Mouse (Mus musculus): ENCODE data around the gene Picalm. TPM values are rescaled to one million over a fixed set of nuclear protein-coding genes. Genes with fewer than 3 reads are reported as not detected.

The Picalm gene
- polyA plus RNA-seq, 1 experiment, result 40.1 TPM

GRCm38 (mm10) chr7:90173778-90174177 lies 43.8 kb downstream of the Picalm start:
- H3ac ChIP-seq (ENCODE audit: control insufficient read depth, insufficient read length), result no peak overlapping the region
- H3K36me3 ChIP-seq (ENCODE audit: control insufficient read depth, insufficient read depth), result peaks cover 63% of the 10 kb centered on the region
- H3K79me2 ChIP-seq (ENCODE audit: control insufficient read depth, insufficient read depth), result no peaks in the 10 kb centered on the region
- no peak overlapping the region for H3K4me3 ChIP-seq
- no peak overlapping the region for H3K4me2 ChIP-seq (ENCODE audit: low read depth)
- H3K27me3 ChIP-seq (ENCODE audit: control insufficient read depth, insufficient read depth, insufficient read length), result no peaks in the 10 kb centered on the region
- TF ChIP-seq TCF3 (IDR thresholded peaks at IDR 0.05; ENCODE audit: insufficient read length, low read depth) (no peak), POLR2AphosphoS2 (IDR thresholded peaks at IDR 0.05; ENCODE audit: insufficient read length, low read depth) (no peak)

- no peaks in the 10 kb centered on the region for H3K79me2 ChIP-seq (ENCODE audit: control insufficient read depth, insufficient read depth)
- H3K4me2 ChIP-seq (ENCODE audit: low read depth), result no peak overlapping the region
- H3ac ChIP-seq (ENCODE audit: control insufficient read depth, insufficient read length), result no peak overlapping the region
- no peak overlapping the region for H3K4me3 ChIP-seq
- H3K36me3 ChIP-seq (ENCODE audit: control insufficient read depth, insufficient read depth), result peaks cover 68% of the 10 kb centered on the region
- H3K27me3 ChIP-seq (ENCODE audit: control insufficient read depth, insufficient read depth, insufficient read length), result no peaks in the 10 kb centered on the region
- no peak for TF ChIP-seq MYOG (IDR thresholded peaks at IDR 0.05; ENCODE audit: control insufficient read depth in 1 of 3, insufficient read depth in 1 of 3, insufficient read length in 2 of 3, low read depth in 2 of 3)
- TF ChIP-seq POLR2AphosphoS2 (IDR thresholded peaks at IDR 0.05; ENCODE audit: insufficient read length, low read depth), result no peak
- no peak for TF ChIP-seq TCF12 (IDR thresholded peaks at IDR 0.05; ENCODE audit: insufficient read depth, poor library complexity, severe bottlenecking)
- TF ChIP-seq TCF3 (IDR thresholded peaks at IDR 0.05; ENCODE audit: insufficient read length, low read depth), result no peak
Measured at GRCm38 (mm10) chr7:90175576-90175975, 45.6 kb downstream of the Picalm start.

- Histone ChIP-seq H3K36me3 (ENCODE audit: control insufficient read depth, insufficient read depth) (peaks cover 63% of the 10 kb centered on the region), H3K4me3 (no peak overlapping the region), H3K27me3 (ENCODE audit: control insufficient read depth, insufficient read depth, insufficient read length) (no peaks in the 10 kb centered on the region), H3K4me2 (ENCODE audit: low read depth) (no peak overlapping the region), H3ac (ENCODE audit: control insufficient read depth, insufficient read length) (no peak overlapping the region), H3K79me2 (ENCODE audit: control insufficient read depth, insufficient read depth) (peaks cover 7% of the 10 kb centered on the region)
- TF ChIP-seq USF1 (IDR thresholded peaks at IDR 0.05; ENCODE audit: low read depth), result no peak
Measured at GRCm38 (mm10) chr7:90180635-90181034, 50.6 kb downstream of the Picalm start.

- TF ChIP-seq TCF12 (IDR thresholded peaks at IDR 0.05; ENCODE audit: insufficient read depth, poor library complexity, severe bottlenecking) (no peak), CEBPB (IDR thresholded peaks at IDR 0.05; ENCODE audit: insufficient read depth, poor library complexity, severe bottlenecking) (peak; percentile 76; the same call in 1 of the 2 replicates)
- H3K36me3 ChIP-seq (ENCODE audit: control insufficient read depth, insufficient read depth), result peaks cover 42% of the 10 kb centered on the region
- no peak overlapping the region for H3K4me2 ChIP-seq (ENCODE audit: low read depth)
- H3ac ChIP-seq (ENCODE audit: control insufficient read depth, insufficient read length), result no peak overlapping the region
- H3K27me3 ChIP-seq (ENCODE audit: control insufficient read depth, insufficient read depth, insufficient read length), result no peaks in the 10 kb centered on the region
- no peak overlapping the region for H3K4me3 ChIP-seq
- H3K79me2 ChIP-seq (ENCODE audit: control insufficient read depth, insufficient read depth), result peaks cover 10% of the 10 kb centered on the region
Measured at GRCm38 (mm10) chr7:90200251-90200650, 70.2 kb downstream of the Picalm start.

GRCm38 (mm10) chr7:90201877-90202465 lies 72.0 kb downstream of the Picalm start:
- peaks cover 8% of the 10 kb centered on the region for H3K79me2 ChIP-seq (ENCODE audit: control insufficient read depth, insufficient read depth)
- H3ac ChIP-seq (ENCODE audit: control insufficient read depth, insufficient read length), result no peak overlapping the region
- no peak overlapping the region for H3K4me3 ChIP-seq
- peaks cover 33% of the 10 kb centered on the region for H3K36me3 ChIP-seq (ENCODE audit: control insufficient read depth, insufficient read depth)
- H3K27me3 ChIP-seq (ENCODE audit: control insufficient read depth, insufficient read depth, insufficient read length), result no peaks in the 10 kb centered on the region
- no peak for TF ChIP-seq CEBPB (IDR thresholded peaks at IDR 0.05; ENCODE audit: insufficient read depth, poor library complexity, severe bottlenecking)
- no peak for TF ChIP-seq REST (IDR thresholded peaks at IDR 0.05; ENCODE audit: insufficient read depth, insufficient read length)
- no peak for TF ChIP-seq POLR2A (IDR thresholded peaks at IDR 0.05; ENCODE audit: insufficient read length, low read depth)
- TF ChIP-seq TCF12 (IDR thresholded peaks at IDR 0.05; ENCODE audit: insufficient read depth, poor library complexity, severe bottlenecking), result no peak
- TF ChIP-seq SRF (IDR thresholded peaks at IDR 0.05; ENCODE audit: control insufficient read depth, insufficient read length, low read depth), result no peak
- no peak for TF ChIP-seq E2F4 (IDR thresholded peaks at IDR 0.05; ENCODE audit: insufficient read depth)
- TF ChIP-seq MYOG (IDR thresholded peaks at IDR 0.05; ENCODE audit: control insufficient read depth in 1 of 3, insufficient read depth in 1 of 3, insufficient read length in 2 of 3, low read depth in 2 of 3), result no peak
- TF ChIP-seq MAX (IDR thresholded peaks at IDR 0.05; ENCODE audit: low read depth), result no peak
- TF ChIP-seq POLR2AphosphoS2 (IDR thresholded peaks at IDR 0.05; ENCODE audit: insufficient read length, low read depth), result no peak
- TF ChIP-seq TCF3 (IDR thresholded peaks at IDR 0.05; ENCODE audit: insufficient read length, low read depth), result no peak
- TF ChIP-seq USF1 (IDR thresholded peaks at IDR 0.05; ENCODE audit: low read depth), result no peak
- no peak for TF ChIP-seq MYOD1 (IDR thresholded peaks at IDR 0.05; ENCODE audit: control insufficient read depth in 1 of 3, insufficient read length in 2 of 3, low read depth in 2 of 3)
- H3K4me2 ChIP-seq (ENCODE audit: low read depth), result no peak overlapping the region

- Histone ChIP-seq H3K36me3 (ENCODE audit: control insufficient read depth, insufficient read depth) (peaks cover 34% of the 10 kb centered on the region), H3K4me3 (no peak overlapping the region), H3ac (ENCODE audit: control insufficient read depth, insufficient read length) (no peak overlapping the region), H3K4me2 (ENCODE audit: low read depth) (no peak overlapping the region), H3K27me3 (ENCODE audit: control insufficient read depth, insufficient read depth, insufficient read length) (no peaks in the 10 kb centered on the region), H3K79me2 (ENCODE audit: control insufficient read depth, insufficient read depth) (peaks cover 8% of the 10 kb centered on the region)
- TF ChIP-seq USF1 (IDR thresholded peaks at IDR 0.05; ENCODE audit: low read depth) (no peak), CEBPB (IDR thresholded peaks at IDR 0.05; ENCODE audit: insufficient read depth, poor library complexity, severe bottlenecking) (no peak), SRF (IDR thresholded peaks at IDR 0.05; ENCODE audit: control insufficient read depth, insufficient read length, low read depth) (no peak), MAX (IDR thresholded peaks at IDR 0.05; ENCODE audit: low read depth) (no peak), MYOD1 (IDR thresholded peaks at IDR 0.05; ENCODE audit: control insufficient read depth in 1 of 3, insufficient read length in 2 of 3, low read depth in 2 of 3) (no peak), E2F4 (IDR thresholded peaks at IDR 0.05; ENCODE audit: insufficient read depth) (no peak), TCF3 (IDR thresholded peaks at IDR 0.05; ENCODE audit: insufficient read length, low read depth) (no peak), POLR2AphosphoS2 (IDR thresholded peaks at IDR 0.05; ENCODE audit: insufficient read length, low read depth) (no peak), MYOG (IDR thresholded peaks at IDR 0.05; ENCODE audit: control insufficient read depth in 1 of 3, insufficient read depth in 1 of 3, insufficient read length in 2 of 3, low read depth in 2 of 3) (no peak), REST (IDR thresholded peaks at IDR 0.05; ENCODE audit: insufficient read depth, insufficient read length) (no peak), TCF12 (IDR thresholded peaks at IDR 0.05; ENCODE audit: insufficient read depth, poor library complexity, severe bottlenecking) (no peak), POLR2A (IDR thresholded peaks at IDR 0.05; ENCODE audit: insufficient read length, low read depth) (no peak)
Measured at GRCm38 (mm10) chr7:90203914-90204313, 73.9 kb downstream of the Picalm start.
